Mouse (Mus musculus): ENCODE data around the gene Cdh15. TPM values are rescaled to one million over a fixed set of nuclear protein-coding genes. Genes with fewer than 3 reads are reported as not detected.
A peak's percentile ranks its signal among the peaks of the same experiment; 100 is the strongest.

Cdh15 gene
- total RNA-seq (2014; fragmentation: Nextera tagmentation) (not detected in 2 replicates), total RNA-seq (2017) (not detected in 2 replicates)

DNA sequence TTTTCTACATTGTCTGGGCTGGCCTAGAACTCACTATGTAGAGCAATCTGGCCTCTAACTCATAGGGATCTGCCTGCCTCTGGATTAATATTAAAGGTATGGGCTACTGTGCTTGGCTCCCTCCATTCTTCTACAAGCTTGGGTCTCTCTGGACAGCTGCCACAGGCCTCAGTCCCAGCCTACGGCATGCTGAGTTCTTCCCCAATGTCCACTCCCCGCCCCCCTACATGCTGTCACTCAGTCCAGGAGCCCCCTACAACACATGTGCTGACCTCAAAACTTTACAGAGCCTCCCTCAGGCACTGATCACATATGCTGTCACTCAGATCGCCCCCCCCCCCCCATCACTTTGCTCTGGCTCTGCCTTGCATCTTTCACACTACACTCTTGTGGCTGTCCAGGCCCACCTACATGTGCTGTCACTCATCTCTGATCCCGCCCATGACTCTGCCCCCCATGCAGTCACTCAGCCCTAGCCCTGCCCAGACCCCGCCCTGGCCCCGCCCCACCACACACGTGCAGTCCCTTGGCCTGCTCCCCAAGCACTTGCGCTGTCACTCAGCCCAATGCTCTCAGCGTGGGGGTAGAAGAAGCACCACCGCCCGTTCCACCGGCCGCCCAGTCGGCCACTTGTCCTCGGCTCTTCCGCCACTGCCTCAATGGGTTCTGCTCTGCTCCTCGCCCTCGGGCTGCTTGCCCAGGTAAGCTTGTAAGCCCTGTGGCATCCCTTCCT is at the start of gene Cdh15:
TSS of gene Cdh15 (plus strand) at position 138 of the 733 bp plus-strand sequence.
- peak; percentile 72 for ATAC-seq (replicated peaks; ENCODE audit: low FRiP score, low TSS enrichment, poor library complexity, severe bottlenecking)

GRCm38 (mm10) chr8:122803906-122804761 is 43.6 kb upstream of the Cdh15 start:
- no peak for ATAC-seq (replicated peaks; ENCODE audit: low FRiP score, low TSS enrichment, poor library complexity, severe bottlenecking)

- ATAC-seq (replicated peaks; ENCODE audit: low FRiP score, low TSS enrichment, poor library complexity, severe bottlenecking) = 0 out of 2 replicates have a peak, but pooled peaks have one; percentile 23
Observed at GRCm38 (mm10) chr8:122805349-122805748, 42.4 kb upstream of the Cdh15 start.

GRCm38 (mm10) chr8:122806956-122807538 is 40.7 kb upstream of the Cdh15 start:
- no peak for ATAC-seq (replicated peaks; ENCODE audit: low FRiP score, low TSS enrichment, poor library complexity, severe bottlenecking)

DNA sequence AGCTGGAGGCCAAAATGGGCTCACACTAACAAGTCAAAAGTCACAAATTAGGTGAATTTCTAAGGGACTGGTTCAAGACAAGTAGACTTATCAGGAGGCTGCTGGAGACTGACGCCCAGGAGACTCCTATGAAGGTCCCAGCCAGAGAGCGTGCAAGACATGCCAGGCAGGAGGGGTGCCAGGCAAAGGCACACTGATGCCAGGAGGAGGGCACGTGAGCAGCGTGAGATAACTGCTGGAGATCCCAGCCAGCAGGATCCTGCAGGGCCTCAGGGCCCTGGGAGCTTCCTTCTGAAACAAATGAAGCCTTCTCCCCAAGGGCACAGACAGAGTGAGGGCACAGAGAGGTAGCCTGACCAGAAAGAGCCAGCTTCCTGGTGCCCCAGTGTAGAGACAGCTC is 39.9 kb upstream of the Cdh15 start:
- peak; percentile 22; the same call in 1 of the 2 replicates for ATAC-seq (replicated peaks; ENCODE audit: low FRiP score, low TSS enrichment, poor library complexity, severe bottlenecking)

DNA sequence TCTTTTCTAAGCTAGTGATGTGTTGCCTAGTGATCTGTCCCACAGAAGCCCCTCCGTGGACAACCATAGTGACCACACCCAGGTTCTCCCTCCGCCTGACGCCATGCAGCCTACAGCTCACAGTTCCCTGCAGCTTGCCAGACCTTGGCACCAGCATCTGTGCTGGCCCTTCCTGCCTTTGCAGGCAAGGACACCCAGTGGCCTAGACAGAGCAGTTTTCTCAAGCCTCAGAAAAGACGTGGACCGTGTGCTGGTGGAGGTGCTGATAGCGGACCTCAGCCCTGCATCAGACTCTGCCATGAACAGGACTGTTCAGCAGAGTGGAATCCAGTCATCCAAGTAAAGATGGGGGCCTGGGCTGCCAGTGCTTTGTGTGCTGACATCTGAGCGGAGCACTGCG is 37.4 kb upstream of the Cdh15 start:
- ATAC-seq (replicated peaks; ENCODE audit: low FRiP score, low TSS enrichment, poor library complexity, severe bottlenecking) = no peak

GRCm38 (mm10) chr8:122811870-122812494 is 35.8 kb upstream of the Cdh15 start:
- ATAC-seq (replicated peaks; ENCODE audit: low FRiP score, low TSS enrichment, poor library complexity, severe bottlenecking) = no peak

- no peak for ATAC-seq (replicated peaks; ENCODE audit: low FRiP score, low TSS enrichment, poor library complexity, severe bottlenecking)
Observed at GRCm38 (mm10) chr8:122812610-122813250, 35.0 kb upstream of the Cdh15 start.

- no peak for ATAC-seq (replicated peaks; ENCODE audit: low FRiP score, low TSS enrichment, poor library complexity, severe bottlenecking)
Observed at GRCm38 (mm10) chr8:122814608-122815007, 33.2 kb upstream of the Cdh15 start.

DNA sequence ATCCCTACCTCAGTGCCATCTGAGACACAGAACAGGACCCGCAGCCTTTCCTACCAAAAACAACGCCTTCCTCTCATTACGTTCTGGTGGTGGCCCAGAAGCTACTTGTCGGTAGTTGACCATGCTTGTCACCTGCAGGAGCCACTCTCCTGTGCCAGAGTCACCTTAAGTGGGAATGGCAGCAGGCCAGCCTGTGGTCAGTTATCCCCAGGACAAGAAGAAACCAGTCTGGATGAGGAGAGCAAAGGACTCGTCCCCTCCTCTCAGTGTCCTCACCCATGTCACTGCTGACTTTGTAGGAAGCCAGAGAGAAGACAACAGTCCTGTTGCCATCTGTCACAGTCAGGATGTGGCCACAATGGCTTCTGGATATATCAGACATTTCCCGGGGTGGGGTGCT is 30.8 kb upstream of the Cdh15 start:
- no peak for ATAC-seq (replicated peaks; ENCODE audit: low FRiP score, low TSS enrichment, poor library complexity, severe bottlenecking)

GRCm38 (mm10) chr8:122817724-122818496 is 29.9 kb upstream of the Cdh15 start:
- ATAC-seq (replicated peaks; ENCODE audit: low FRiP score, low TSS enrichment, poor library complexity, severe bottlenecking) = no peak

- no peak for ATAC-seq (replicated peaks; ENCODE audit: low FRiP score, low TSS enrichment, poor library complexity, severe bottlenecking)
Observed at GRCm38 (mm10) chr8:122819776-122820175, 28.0 kb upstream of the Cdh15 start.

- no peak for ATAC-seq (replicated peaks; ENCODE audit: low FRiP score, low TSS enrichment, poor library complexity, severe bottlenecking)
Observed at GRCm38 (mm10) chr8:122824571-122824970, 23.2 kb upstream of the Cdh15 start.

DNA sequence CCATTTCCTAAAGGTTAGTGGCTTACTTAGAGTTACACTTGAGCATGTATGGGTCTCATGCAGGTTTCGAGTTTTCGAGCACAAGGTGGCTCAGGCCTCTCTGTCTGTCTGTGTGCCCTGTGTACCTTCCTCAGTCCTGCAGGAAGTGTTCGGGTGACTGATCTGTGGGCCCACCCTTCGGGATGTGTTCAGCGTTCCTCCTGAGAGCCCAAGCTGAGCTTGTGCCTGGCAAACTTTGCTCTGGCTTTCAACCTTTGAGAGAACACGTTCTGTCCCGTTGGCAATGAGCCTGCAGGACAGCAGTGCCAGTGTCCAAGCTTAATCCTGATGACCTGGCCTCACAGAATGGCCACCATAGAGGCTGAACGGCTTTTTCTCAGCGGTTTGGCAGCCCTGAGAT is 22.8 kb upstream of the Cdh15 start:
- no peak for ATAC-seq (replicated peaks; ENCODE audit: low FRiP score, low TSS enrichment, poor library complexity, severe bottlenecking)

- no peak for ATAC-seq (replicated peaks; ENCODE audit: low FRiP score, low TSS enrichment, poor library complexity, severe bottlenecking)
Observed at GRCm38 (mm10) chr8:122825408-122825807, 22.4 kb upstream of the Cdh15 start.

DNA sequence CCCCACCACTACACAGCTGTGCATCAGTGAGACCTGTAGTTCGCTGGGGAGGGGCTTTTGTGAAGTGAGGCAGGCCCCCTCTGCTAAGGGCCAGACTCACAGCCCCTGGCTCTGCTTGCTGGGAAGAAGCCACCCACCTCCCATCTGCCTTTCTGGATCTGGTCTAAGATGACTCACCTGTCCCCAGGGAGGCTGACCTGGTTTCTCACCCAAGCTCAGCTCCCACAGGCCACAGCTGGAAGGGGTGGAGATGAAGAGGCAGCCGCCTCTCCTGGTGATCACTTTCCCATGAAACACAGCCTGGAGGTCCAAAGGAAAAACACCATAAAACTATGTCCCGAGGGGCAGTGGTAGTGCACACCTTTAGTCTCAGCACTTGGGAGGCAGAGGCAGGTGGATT is 18.4 kb upstream of the Cdh15 start:
- ATAC-seq (replicated peaks; ENCODE audit: low FRiP score, low TSS enrichment, poor library complexity, severe bottlenecking) = no peak

- peak; percentile 76 for ATAC-seq (replicated peaks; ENCODE audit: low FRiP score, low TSS enrichment, poor library complexity, severe bottlenecking)
Observed at GRCm38 (mm10) chr8:122830349-122831061, 17.3 kb upstream of the Cdh15 start.

DNA sequence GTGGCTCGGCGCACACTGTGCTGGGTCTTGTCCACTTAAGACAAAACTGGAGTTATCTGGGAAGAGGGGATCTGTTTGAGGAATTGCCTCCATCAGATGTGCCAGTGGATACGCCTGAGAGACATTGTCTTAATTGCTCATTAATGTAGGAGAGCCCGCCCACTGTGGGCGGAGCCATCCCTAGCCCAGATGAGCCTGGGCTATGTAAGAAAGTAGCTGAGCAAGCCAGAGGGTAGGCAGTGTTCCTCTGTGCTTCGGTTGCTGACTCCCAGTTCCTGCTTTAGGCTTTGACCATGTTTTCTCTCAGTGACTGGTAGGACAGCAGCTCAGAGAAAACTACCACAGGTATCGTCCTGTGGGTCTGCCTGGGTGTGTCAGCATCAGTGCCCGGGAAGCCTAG is 13.3 kb upstream of the Cdh15 start:
- ATAC-seq (replicated peaks; ENCODE audit: low FRiP score, low TSS enrichment, poor library complexity, severe bottlenecking) = no peak

Measured in megakaryocyte-erythroid progenitor cell, adult 5-6 weeks (primary cell).